Mouse (Mus musculus) layer of hippocampus, adult 2 months (tissue): ENCODE measurements at regions not wholly inside any gene's neighbourhood (a gene's known extent, or its start where the extent isn't known, plus 50 kb on each side); places are given as distances from the start of the nearest gene placed in this dataset.

Experiments
- DNase-seq, 2 experiments: peaks; one replicate each; pipeline ENCODE4 v3.0.0; 2022; ENCODE audit warnings: low spot score in 2 of 2
- H3K27ac ChIP-seq: fragments of 200-600 bp; 2 replicates; pipeline ENCODE4 v1.8.1; 2022
- H3K4me3 ChIP-seq: fragments of 200-600 bp; 2 replicates; pipeline ENCODE4 v1.8.1; 2022; ENCODE audit warnings: mild to moderate bottlenecking
- CTCF ChIP-seq: fragments of 200-600 bp; conservative IDR thresholded peaks from 2 replicates; pipeline ENCODE4 v1.8.1; 2022; ENCODE audit warnings: antibody characterized with exemption, mild to moderate bottlenecking, moderate library complexity

DNA sequence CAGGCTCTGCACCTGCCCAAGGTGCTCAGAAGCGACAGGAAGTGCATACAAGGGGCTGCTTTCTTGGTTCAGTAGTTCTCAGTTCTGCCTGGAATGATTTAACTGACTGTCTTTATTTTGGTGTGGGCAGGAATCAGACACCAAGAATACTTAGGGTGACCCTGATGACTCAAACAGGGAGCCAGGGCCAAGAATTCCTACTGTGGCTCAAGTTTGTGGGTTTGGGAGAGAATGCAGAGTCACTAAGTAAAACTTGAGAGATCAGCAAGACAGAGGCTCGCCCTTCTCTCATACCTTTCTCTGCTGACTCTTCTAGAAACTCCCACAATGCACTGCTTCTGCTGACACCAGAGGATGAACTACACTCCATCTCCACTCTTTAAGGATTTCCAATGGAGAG, 126.4 kb downstream of the Adra2a start:
- Histone ChIP-seq H3K4me3 (no peak overlapping the region), H3K27ac (no peak overlapping the region)
- DNase-seq: no peak
- no peak for TF ChIP-seq CTCF

DNA sequence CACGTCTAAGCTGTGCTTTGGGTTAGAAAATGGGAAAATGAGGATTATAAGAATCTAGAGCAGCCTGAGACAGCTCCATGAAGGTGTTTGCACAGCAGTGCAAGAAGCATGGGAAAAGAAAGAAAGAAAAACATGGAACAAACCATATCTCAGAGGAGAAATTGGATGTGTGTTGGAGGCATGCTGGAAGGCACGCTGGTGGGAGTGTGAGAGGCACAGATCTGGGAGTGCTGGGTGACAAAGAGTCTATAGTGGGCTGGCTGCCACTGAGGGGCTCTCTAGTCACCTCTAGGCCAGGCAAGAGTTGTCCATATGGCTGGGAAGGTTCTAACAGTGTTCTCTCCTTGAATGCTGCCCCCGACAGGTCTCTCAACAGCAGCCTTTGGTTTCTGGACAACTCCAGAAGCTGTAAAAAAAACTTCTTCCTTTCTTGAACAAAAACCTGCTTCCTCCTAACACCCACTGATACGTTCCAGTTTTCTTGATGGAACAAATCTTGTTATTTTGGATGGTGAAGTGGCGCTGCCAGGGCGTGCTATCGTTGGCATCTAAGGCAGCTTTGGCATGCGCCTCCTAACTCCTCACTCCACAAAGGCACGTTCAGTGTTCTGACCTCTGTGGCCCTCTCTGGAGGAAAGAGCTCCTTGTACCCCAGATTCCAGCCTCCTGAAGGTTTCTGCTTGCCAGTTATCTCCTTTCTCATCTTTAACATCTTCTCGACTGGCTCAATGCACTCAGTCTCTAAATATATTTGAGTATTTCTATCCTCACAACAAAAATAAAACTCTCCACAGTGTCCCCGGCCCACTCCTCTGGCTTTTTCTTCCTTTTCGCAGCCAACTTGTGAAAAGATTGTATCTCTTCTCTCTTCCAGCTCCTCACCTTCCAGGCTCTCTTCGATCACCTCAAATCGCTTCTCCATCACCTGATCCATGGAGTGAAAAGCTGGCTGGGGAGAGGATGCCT, 130.4 kb downstream of the Adra2a start:
- TF ChIP-seq CTCF: no peak

DNA sequence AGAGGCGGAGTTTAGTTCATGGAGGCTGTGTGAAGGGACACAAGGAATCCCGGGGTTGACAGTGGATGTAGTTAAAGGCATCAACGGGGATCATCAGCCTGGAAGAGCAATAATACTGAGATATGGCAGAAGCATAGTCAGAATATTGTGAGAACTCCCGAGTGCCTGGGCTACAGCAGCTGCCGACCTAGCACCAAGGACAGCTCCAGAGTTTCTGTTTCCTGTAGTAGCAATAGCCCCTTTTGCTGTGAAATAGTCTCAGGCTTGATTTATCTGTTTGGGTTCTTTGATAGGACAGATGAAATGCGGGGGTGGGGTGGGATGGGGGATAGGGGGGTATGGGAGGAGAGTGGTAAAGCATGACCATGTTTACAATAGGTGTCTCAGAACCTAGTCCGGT, 131.8 kb downstream of the Adra2a start:
- Histone ChIP-seq H3K4me3 (no peak overlapping the region), H3K27ac (no peak overlapping the region)
- DNase-seq: no peak
- no peak for TF ChIP-seq CTCF

More for the DNA sequence above, 130.4 kb downstream of the Adra2a start:
- Histone ChIP-seq H3K4me3 (no peak overlapping the region), H3K27ac (no peak overlapping the region)
- DNase-seq: no peak

DNA sequence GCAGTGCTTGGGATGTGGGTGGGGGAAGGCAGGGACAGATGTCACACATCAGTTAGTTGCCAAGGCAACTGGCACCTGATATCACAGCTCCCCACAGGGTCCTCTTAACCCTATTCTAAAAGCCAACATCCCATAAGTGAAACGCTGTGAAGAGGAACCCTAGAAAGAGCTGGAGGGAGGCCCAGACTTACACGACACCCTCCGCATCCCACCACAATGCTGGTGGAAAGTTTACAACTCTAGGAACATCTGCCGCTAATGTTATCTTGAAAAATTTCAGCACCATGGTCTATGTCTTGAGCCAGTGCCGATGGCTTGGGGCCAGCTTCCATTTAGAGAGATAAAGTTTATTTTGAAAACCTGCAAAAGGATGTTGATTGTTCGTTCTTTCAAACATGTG, 133.5 kb downstream of the Adra2a start:
- TF ChIP-seq CTCF: no peak
- Histone ChIP-seq H3K4me3 (no peak overlapping the region), H3K27ac (no peak overlapping the region)
- no peak for DNase-seq

DNA sequence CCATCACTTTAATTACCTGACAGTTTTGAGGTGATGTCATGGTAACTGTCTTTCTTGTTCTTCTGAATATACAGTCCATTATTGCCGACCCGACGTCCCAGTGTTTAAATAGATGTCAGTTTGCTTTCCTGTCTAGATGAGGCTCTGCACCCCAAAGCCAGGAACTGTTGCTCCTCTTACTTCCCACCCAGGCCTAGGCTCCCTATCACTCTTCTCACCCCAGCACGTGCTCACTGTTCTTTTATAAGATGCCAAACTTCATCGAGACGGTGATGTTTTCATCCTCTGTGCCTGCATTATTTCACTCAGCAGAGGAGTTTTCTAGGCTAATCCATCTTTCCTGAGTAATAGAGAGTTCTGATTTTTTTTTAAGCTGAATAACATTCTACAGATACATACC, 156.5 kb downstream of the Adra2a start:
- TF ChIP-seq CTCF: no peak
- no peak for DNase-seq
- H3K4me3 ChIP-seq: no peak overlapping the region
- H3K27ac ChIP-seq: no peak overlapping the region

DNA sequence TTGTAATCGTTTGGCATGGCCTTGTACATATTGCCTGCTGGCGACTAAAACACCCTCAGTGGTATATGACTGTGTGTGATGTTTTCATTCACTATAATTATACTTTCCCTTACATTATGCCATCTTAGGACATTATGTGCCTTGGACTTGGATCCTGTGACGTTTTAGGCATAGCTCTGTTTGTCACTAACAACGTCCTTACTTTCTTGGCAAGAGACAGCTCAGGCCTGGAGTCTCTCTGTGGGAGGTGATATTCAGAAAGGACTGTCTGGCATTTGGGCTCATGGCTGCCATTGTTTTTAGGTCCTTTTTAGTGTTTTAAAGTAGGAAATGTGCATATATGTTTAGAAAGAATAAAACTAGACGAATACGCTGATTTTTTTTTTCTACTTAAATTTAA, 158.5 kb downstream of the Adra2a start:
- H3K4me3 ChIP-seq: no peak overlapping the region
- H3K27ac ChIP-seq: no peak overlapping the region
- TF ChIP-seq CTCF: no peak
- no peak for DNase-seq

DNA sequence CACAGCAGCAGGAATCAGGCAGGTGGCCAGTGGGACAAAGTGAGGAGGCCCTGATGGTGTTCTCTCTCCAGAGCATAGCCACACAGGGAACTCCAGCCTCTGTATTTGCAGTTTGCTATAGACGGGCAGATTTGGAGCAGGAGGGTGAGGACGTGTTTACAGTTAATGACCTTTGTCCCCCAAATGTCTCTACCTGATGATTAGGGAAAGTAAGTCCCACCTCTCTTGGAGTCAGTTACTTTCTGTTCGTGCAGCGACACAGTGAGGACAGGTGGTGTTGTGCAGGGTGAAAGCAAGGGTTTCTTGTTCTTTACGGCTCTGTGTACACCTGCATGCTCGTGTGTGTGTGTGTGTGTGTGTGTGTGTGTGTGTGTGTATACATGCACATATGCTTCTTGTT, 162.9 kb downstream of the Adra2a start:
- no peak for DNase-seq
- Histone ChIP-seq H3K4me3 (no peak overlapping the region), H3K27ac (no peak overlapping the region)
- no peak for TF ChIP-seq CTCF

DNA sequence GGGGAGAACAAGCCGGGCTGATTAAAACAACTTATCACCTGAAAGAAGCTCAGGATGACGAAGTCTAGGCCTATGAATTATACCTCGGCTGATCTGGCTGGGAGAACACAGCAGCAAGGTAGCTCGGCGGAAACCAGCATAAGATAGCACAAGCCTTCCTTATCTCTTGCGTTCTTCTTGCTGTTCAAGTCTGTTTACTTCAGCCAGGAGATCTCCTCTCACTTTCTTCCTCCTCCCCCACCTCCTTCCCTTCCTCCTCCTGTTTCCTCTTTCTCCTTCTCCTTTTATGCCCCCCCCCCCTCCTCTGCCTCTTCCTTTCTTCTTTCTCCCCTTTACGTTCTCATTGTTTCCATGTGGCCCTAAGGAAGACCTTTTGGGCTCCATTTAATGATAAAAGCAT, 168.2 kb downstream of the Adra2a start:
- TF ChIP-seq CTCF: no peak
- Histone ChIP-seq H3K4me3 (no peak overlapping the region), H3K27ac (no peak overlapping the region)
- no peak for DNase-seq

DNA sequence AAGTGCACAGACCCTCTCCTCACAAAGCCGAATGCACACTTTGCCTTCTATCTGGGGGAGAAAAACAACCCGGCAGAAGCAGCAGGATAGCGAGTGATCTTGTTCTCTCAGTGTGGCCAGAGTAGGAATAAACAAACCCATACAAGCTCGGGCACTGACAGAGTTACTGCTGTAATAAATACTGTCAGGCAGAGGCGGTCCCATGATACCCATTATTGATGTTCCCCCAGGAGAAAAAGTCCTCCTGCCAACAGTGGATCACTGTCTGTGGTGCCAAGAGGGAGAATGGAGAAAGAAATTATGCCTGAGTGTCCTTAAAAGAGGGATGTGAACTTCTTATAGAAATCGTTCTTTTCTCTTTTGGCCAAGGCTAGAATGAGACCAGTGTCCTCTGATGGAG, 200.2 kb downstream of the Adra2a start:
- Histone ChIP-seq H3K27ac (no peak overlapping the region), H3K4me3 (no peak overlapping the region)
- DNase-seq: no peak
- no peak for TF ChIP-seq CTCF

DNA sequence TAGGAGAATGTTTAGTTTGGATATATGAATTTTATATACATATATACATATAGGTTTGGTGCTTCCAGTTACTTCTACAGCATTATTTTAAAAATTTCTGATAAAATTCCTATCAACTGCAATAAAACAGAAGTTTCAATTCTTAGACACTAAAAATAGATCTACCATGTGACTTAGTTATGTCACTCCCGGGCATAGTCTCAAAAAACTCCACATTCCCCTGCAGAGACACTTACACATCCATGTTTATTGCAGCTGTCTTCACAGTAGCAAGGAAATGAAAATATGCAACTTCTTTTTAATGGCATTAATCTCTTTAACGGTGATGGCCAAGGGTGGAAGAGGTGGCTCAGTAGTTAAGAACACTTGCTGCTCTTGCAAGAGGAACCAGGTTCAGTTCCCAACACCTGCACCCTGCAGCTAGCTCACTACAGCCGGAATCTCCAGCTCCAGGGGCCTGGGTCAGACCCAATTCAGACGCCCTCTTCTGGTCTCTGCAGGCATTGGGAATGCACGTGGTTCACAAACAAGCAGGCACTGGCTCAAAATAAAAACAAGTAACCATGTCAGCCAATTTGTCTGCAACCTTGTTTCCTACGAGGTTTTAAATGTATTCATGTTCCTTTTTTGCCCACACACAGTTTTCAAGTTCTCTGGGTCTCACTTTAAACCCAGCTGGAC, 204.4 kb downstream of the Adra2a start:
- no peak overlapping the region for H3K27ac ChIP-seq
- DNase-seq: peak in 1 of 2 experiments; percentile 14
- peak; percentile 71 for TF ChIP-seq CTCF
- H3K4me3 ChIP-seq: no peak overlapping the region

DNA sequence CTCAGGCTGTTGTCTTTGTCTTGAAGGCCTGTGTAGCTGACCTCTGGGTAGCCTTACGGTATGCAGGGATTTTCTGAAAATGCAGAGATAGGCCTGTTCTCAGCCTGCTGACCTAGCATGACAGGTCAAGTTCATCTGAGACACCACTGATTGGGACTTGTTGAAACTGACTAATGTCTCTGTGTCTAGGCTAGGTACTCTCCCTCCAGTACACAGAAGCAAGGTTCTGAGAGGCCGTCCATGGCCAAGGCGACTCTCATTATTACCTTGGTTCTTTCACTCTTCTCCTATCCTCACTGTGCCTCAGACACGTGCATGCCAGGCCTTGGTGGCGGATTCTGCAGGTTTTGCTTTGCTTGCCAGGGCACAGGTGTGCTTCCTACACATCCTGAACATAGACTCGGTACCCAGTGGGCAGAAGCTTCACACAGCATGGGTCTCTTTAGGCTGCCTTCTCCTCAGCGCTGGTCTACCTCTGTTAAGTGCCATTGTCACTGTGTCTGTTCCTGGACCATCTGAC, 208.3 kb downstream of the Adra2a start:
- no peak for DNase-seq
- H3K4me3 ChIP-seq: no peak overlapping the region
- H3K27ac ChIP-seq: no peak overlapping the region
- no peak for TF ChIP-seq CTCF

DNA sequence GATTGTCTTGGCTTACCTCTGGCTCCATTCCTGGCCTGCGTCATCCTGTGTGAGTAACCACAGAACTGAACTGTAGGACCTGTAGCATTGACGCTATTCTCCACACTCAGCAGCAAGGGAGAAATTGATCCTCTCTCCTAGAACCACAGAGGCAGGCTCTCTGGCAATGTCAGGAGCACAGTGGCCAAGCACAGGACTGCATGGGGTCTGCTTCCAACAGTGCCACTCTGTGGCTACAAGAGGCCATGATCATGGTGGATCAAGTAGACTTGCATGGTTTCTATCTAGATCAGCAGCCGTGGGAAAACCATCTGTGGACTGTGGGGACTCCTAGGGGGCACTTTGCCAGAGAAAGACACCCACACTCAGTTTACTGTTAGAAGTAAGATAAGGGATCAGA, 213.9 kb downstream of the Adra2a start:
- DNase-seq: no peak
- TF ChIP-seq CTCF: peak; percentile 51
- Histone ChIP-seq H3K4me3 (no peak overlapping the region), H3K27ac (no peak overlapping the region)

DNA sequence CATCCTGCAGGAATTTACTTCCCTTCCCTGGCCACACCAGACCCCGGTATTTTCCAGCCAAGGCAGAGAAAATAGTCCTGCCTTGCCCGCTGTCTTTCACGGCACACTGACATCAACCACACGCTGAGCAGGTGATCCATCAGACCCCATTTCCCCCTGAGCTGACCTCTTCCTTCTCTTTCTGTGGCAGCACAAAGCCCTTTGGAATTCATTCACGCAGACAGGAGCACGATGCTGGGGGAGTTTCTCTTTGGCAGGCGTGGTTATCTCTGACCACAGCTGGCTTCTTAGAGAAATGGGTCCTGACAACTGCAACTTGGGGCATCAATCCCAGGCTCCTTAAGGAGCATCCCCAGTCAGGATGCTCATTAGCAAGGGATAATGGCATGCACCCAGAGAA, 215.2 kb downstream of the Adra2a start:
- TF ChIP-seq CTCF: no peak
- H3K27ac ChIP-seq: no peak overlapping the region
- H3K4me3 ChIP-seq: no peak overlapping the region
- DNase-seq: no peak

DNA sequence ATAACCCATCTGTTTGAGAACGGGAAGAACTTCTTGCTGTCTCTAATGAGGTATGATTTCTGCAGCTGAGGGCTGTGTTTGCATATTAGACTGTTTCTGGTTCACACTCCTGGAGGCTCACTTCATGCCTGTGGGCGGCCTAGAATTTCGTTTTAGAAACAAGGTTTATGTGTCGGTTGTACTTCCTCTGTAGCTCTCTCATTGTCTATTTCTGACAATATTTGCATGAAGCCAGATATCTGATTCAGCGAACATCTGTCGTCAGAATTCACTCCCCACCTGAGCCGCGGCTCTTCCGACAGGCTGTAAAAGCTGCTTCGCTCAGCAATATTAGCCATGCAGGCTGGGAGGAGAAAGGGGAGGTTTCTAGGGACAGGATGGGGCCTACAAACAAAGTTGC, 233.4 kb downstream of the Adra2a start:
- DNase-seq: no peak
- TF ChIP-seq CTCF: no peak

More for the DNA sequence above, 233.4 kb downstream of the Adra2a start:
- no peak overlapping the region for H3K4me3 ChIP-seq
- no peak overlapping the region for H3K27ac ChIP-seq
